Mouse (Mus musculus) lung, postnatal 0 days (tissue): ENCODE data around the gene Gpr39. TPM values are rescaled to one million over a fixed set of nuclear protein-coding genes. Genes with fewer than 3 reads are reported as not detected.

Experiments used
- ATAC-seq: fragments of 200-750 bp; cut with Nextera tagmentation; 2 replicates; pipeline ENCODE4 v1.8.0; 2017; ENCODE audit warnings: moderate library complexity
- DNase-seq: peaks from one replicate; pipeline ENCODE4 v3.0.0-alpha.2; 2016; ENCODE audit warnings: low spot score
- H3K27ac ChIP-seq: fragments of 300-500 bp; sonication (generic); 2 replicates; pipeline ENCODE4 v1.5.1; 2014; ENCODE audit warnings: antibody characterized with exemption, mild to moderate bottlenecking, low read length, mixed read lengths
- H3K27me3 ChIP-seq: fragments of 300-500 bp; sonication (generic); replicated peaks from 2 replicates; pipeline ENCODE4 v1.6.1; 2014; ENCODE audit warnings: low read length, mixed read lengths; ENCODE audit not compliant: insufficient read depth
- H3K36me3 ChIP-seq: fragments of 300-500 bp; sonication (generic); 2 replicates; pipeline ENCODE4 v1.6.1; 2014; ENCODE audit warnings: low read length, mixed read lengths; ENCODE audit not compliant: insufficient read depth
- H3K4me1 ChIP-seq: fragments of 300-500 bp; sonication (generic); 2 replicates; pipeline ENCODE4 v1.6.1; 2014; ENCODE audit warnings: antibody characterized with exemption, low read depth, low read length, mixed read lengths; ENCODE audit not compliant: insufficient read depth
- H3K4me2 ChIP-seq: fragments of 300-500 bp; sonication (generic); replicated peaks from 2 replicates; pipeline ENCODE4 v1.6.1; 2014; ENCODE audit warnings: low read depth, mild to moderate bottlenecking, low read length, moderate library complexity, mixed read lengths
- H3K4me3 ChIP-seq: fragments of 300-500 bp; sonication (generic); 2 replicates; pipeline ENCODE4 v1.5.1; 2014; ENCODE audit warnings: low read depth, low read length
- H3K9ac ChIP-seq: fragments of 300-500 bp; sonication (generic); replicated peaks from 2 replicates; pipeline ENCODE4 v1.6.1; 2014; ENCODE audit warnings: low read depth, mild to moderate bottlenecking
- H3K9me3 ChIP-seq: fragments of 300-500 bp; sonication (generic); 2 replicates; pipeline ENCODE4 v1.6.1; 2016; ENCODE audit warnings: low read length, mixed read lengths
- CTCF ChIP-seq: IDR thresholded peaks from 2 replicates; pipeline ENCODE4 v1.5.1; 2016; ENCODE audit warnings: antibody characterized with exemption, mild to moderate bottlenecking
- EP300 ChIP-seq: IDR thresholded peaks from 2 replicates; pipeline ENCODE4 v1.6.1; 2016; ENCODE audit warnings: antibody characterized with exemption, mild to moderate bottlenecking, control low read depth
- WGBS: fragments of 180-500 bp; shearing (Covaris S2); extraction: QIAGEN DNeasy Blood & Tissue Kit; methylation state at CpG from one replicate; pipeline ENCODE4 v1.1.7; 2014; 5-methylcytosine and 5-hydroxymethylcytosine counted together
- polyA plus RNA-seq: library from polyadenylated mRNA; unstranded; fragments of >200 nt; fragmentation: Nextera tagmentation; extraction: Ambion mirVana; gene quantifications from 2 replicates; pipeline ENCODE4 v1.2.1, GENCODE M21; 2015

Gpr39 gene
- polyA plus RNA-seq, 1 experiment from 2014 or later = 3.7 TPM

DNA sequence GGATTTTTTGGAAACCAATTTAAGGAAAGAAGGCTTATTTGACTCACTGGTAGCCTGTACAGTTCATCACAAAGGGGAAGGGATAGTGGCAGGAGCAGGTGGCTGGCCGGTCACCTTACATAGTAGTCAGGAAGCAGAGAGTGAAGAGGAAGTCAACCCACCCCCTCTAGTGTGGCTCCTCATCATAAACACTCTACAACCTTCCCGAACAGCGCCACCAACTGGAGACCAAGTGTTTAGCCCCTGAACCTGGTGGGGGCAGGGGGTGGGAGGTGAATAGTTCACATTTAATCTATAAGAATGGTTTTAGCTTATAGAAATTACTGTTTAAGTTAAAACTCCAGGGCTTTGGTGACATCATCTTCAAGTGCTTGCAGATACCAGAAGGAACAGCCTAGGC is 28.6 kb downstream of the Gpr39 start:
- no peaks in the 10 kb centered on the region for H3K9me3 ChIP-seq
- ATAC-seq = no peak

DNA sequence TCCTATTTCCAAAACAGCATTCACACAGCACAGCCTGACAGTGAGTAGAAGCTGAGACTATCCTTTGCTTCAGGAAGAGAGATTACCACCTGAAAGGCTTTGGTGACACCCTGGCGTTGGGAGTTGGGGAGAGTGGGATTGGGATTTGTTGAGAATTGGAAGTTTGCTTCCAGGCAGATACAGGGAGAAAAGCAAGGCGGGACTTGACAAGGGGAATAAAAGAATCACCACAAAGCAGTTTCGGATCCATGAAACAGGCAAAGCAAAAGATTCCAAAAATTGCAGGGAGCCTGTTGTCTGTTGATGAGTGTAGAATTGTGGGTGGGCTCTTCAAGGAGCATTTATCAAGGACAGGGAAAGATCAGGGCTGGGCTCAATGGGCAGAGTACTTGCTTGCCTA is 38.5 kb downstream of the Gpr39 start:
- ATAC-seq (no peak), DNase-seq (no peak)
- H3K36me3 ChIP-seq = no peaks in the 10 kb centered on the region
- H3K27me3 ChIP-seq = no peaks in the 10 kb centered on the region
- no peaks in the 10 kb centered on the region for H3K4me1 ChIP-seq
- TF ChIP-seq EP300 (no peak), CTCF (no peak)
- no peak overlapping the region for H3K4me2 ChIP-seq
- 86% methylated on average over 3 of the region's 3 CpGs for WGBS
- H3K4me3 ChIP-seq = no peak overlapping the region
- H3K27ac ChIP-seq = no peak overlapping the region
- no peaks in the 10 kb centered on the region for H3K9me3 ChIP-seq
- H3K9ac ChIP-seq = no peak overlapping the region

More for the DNA sequence above, 28.6 kb downstream of the Gpr39 start:
- Histone ChIP-seq H3K4me3 (no peak overlapping the region), H3K36me3 (no peaks in the 10 kb centered on the region), H3K4me1 (no peaks in the 10 kb centered on the region), H3K27ac (no peak overlapping the region), H3K9ac (no peak overlapping the region), H3K27me3 (no peaks in the 10 kb centered on the region), H3K4me2 (no peak overlapping the region)
- WGBS = 77% methylated on average over 3 of the region's 3 CpGs
- DNase-seq = no peak
- no peak for TF ChIP-seq EP300
- peak; percentile 21; the same call in 1 of the 2 replicates for TF ChIP-seq CTCF

DNA sequence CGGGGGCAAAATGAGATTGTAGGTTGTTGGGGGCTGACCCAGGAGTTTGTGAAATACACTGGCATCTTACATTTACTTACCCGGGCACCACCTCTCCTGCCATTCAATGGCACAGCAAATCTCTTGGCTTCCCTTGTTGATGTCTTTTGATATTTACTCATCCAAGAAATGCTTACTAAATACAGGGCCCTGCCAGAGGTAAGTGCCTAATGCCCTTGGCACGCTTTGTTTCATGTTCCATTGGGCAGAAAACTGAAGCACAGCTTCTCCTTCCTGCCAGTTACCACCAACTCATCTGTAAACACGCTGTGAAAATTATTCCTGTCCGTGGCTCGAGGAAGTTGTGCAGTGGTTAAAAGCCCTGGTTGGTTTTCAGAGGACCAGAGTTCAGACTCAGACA is 39.4 kb downstream of the Gpr39 start:
- 69% methylated on average over 6 of the region's 6 CpGs for WGBS
- no peak for DNase-seq
- no peaks in the 10 kb centered on the region for H3K4me1 ChIP-seq
- H3K36me3 ChIP-seq = no peaks in the 10 kb centered on the region
- no peaks in the 10 kb centered on the region for H3K27me3 ChIP-seq
- H3K4me2 ChIP-seq = no peak overlapping the region
- H3K27ac ChIP-seq = no peak overlapping the region
- no peak overlapping the region for H3K4me3 ChIP-seq
- TF ChIP-seq CTCF (no peak), EP300 (no peak)
- no peaks in the 10 kb centered on the region for H3K9me3 ChIP-seq
- no peak overlapping the region for H3K9ac ChIP-seq
- ATAC-seq = no peak

DNA sequence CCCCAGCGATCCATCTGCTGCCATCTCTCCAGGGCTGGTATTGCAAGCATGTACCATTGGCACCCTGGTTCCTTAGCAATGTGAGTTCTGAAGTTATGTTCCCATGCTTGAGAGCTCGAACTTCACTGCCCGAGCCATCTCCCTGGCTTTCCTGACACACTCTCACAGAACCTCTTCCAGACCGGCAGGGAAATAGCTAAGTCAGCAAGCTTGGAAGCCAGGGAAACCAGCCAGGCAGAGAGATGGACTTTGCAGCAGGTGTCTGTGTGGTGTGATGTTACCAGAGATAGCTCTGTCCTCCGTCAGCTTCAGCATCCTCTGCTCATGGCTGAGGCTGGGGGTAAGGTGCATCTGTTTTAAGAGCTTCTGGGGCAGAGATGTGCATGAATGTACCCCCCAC is 41.1 kb downstream of the Gpr39 start:
- H3K36me3 ChIP-seq = no peaks in the 10 kb centered on the region
- H3K4me1 ChIP-seq = no peaks in the 10 kb centered on the region
- H3K9me3 ChIP-seq = no peaks in the 10 kb centered on the region
- ATAC-seq (no peak), DNase-seq (no peak)
- no peak overlapping the region for H3K4me2 ChIP-seq
- no peaks in the 10 kb centered on the region for H3K27me3 ChIP-seq
- 78% methylated on average over 5 of the region's 5 CpGs for WGBS
- H3K9ac ChIP-seq = no peak overlapping the region
- no peak for TF ChIP-seq EP300
- no peak for TF ChIP-seq CTCF
- H3K27ac ChIP-seq = no peak overlapping the region
- no peak overlapping the region for H3K4me3 ChIP-seq

DNA sequence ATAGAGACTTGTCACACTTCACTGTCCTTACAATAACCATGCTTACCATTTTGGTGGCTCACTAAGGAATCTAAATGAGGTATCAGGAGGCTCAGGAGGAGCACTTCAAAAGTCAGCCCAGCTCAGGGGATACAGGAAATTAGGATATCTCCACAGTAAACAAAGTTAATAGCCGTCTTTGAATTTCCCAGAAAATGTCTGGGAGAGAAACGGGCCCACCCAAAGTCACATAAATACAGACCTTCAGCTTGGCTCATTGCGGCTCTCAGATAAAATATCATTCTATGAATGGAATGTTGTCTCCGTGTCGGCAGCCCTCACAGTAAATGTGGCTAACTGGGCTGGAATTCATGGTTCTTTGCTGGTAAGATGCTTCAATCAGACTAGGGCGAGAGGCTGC is 42.3 kb downstream of the Gpr39 start:
- WGBS = 41% methylated on average over 6 of the region's 6 CpGs

DNA sequence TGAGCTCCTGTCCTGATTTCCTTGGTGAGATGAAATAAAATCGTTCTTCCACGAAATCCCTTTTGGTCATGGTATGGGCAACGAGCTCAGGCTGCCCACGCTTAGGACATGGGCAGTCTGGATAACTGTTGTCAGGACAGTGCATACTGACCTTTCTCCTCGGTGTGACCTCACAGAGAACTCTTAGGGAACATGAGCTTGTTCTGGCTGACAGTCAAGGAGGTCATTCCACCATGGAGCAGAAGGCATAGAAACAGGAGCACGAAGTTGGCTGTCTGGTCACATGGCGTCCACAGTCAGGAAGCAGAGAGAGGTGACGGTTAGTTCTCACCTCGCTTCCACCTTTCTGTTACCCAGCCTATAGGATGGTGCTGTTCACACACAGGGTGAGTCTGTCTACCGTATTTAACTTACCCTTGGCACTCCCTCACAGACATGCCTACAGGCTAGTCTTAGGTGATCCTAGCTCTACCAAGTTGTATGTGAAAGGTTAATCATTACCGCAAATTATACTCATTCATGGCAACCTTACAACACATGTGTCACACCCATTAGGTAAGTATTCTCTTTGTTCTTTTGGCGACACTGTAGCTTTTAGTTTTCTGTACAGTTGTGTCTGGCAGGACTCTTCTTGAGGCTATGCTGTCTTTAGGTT is 44.4 kb downstream of the Gpr39 start:
- H3K9ac ChIP-seq = no peak overlapping the region
- H3K36me3 ChIP-seq = no peaks in the 10 kb centered on the region
- WGBS = 87% methylated on average over 12 of the region's 12 CpGs
- H3K27ac ChIP-seq = no peak overlapping the region
- no peak overlapping the region for H3K4me2 ChIP-seq
- no peak overlapping the region for H3K4me3 ChIP-seq
- no peak for ATAC-seq
- no peaks in the 10 kb centered on the region for H3K9me3 ChIP-seq
- no peaks in the 10 kb centered on the region for H3K4me1 ChIP-seq
- DNase-seq = no peak
- H3K27me3 ChIP-seq = no peaks in the 10 kb centered on the region
- TF ChIP-seq CTCF (no peak), EP300 (no peak)

More for the DNA sequence above, 42.3 kb downstream of the Gpr39 start:
- H3K27me3 ChIP-seq = no peaks in the 10 kb centered on the region
- ATAC-seq (no peak), DNase-seq (no peak)
- H3K4me1 ChIP-seq = no peaks in the 10 kb centered on the region
- no peak overlapping the region for H3K9ac ChIP-seq
- no peaks in the 10 kb centered on the region for H3K9me3 ChIP-seq
- H3K4me2 ChIP-seq = no peak overlapping the region
- no peak for TF ChIP-seq CTCF
- peak; percentile 68 for TF ChIP-seq EP300
- H3K27ac ChIP-seq = no peak overlapping the region
- H3K4me3 ChIP-seq = no peak overlapping the region
- no peaks in the 10 kb centered on the region for H3K36me3 ChIP-seq

DNA sequence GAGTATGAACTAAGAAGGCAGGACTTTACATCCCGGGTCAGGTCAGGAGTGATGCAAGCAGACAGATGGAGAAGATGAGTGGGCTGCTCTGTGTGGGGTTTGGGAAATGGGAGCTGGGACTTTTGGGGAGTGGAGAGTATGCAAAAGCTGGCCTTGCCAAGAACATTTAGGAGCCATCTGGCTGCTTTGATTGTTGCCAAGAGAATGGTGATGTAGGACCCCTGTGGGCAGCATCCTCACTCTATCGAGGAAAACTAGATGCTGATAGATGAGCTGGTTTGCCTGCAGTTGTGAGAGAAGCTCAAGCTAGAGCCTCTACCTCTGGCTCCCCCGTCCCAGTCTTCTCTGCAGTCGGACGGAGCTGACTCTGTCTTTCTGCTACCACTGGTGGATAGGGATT is 47.5 kb downstream of the Gpr39 start:
- Histone ChIP-seq H3K4me2 (no peak overlapping the region), H3K27ac (no peak overlapping the region), H3K9me3 (no peaks in the 10 kb centered on the region), H3K36me3 (no peaks in the 10 kb centered on the region), H3K4me1 (no peaks in the 10 kb centered on the region), H3K27me3 (no peaks in the 10 kb centered on the region), H3K4me3 (no peak overlapping the region), H3K9ac (no peak overlapping the region)
- no peak for TF ChIP-seq EP300
- TF ChIP-seq CTCF = no peak
- ATAC-seq (no peak), DNase-seq (no peak)
- 81% methylated on average over 5 of the region's 5 CpGs for WGBS
